Mouse (Mus musculus): Measurements from ENCODE around the gene Mki67. TPM values are rescaled to one million over a fixed set of nuclear protein-coding genes. Genes with fewer than 3 reads are reported as not detected.

The Mki67 gene
- polyA plus RNA-seq, 1 experiment from 2014 or later, result 28.8 TPM

Other genes with a start within 250 kb of the Mki67 start
- gene Clrn3, start 187.7 kb downstream of the Mki67 start, polyA plus RNA-seq (2014; fragmentation: Nextera tagmentation; extraction: Ambion mirVana), result not detected in 2 replicates
- 1.9 and 2.5 TPM in 2 replicates for gene Ptpre, start 178.9 kb downstream of the Mki67 start, polyA plus RNA-seq (2014; fragmentation: Nextera tagmentation; extraction: Ambion mirVana)

Measured in forebrain, embryonic 14.5 days (tissue).